Mouse (Mus musculus) forebrain, embryonic 15.5 days (tissue): Measurements from ENCODE around the gene Tmem135. TPM values are rescaled to one million over a fixed set of nuclear protein-coding genes. Genes with fewer than 3 reads are reported as not detected.

ENCODE experiments used
- ATAC-seq: fragments of 200-750 bp; cut with Nextera tagmentation; replicated peaks from 2 replicates; pipeline ENCODE4 v1.8.0; 2017; ENCODE audit warnings: mild to moderate bottlenecking, moderate TSS enrichment, moderate library complexity
- H3K27ac ChIP-seq: fragments of 300-500 bp; sonication (generic); replicated peaks from 2 replicates; pipeline ENCODE4 v1.5.1; 2015; ENCODE audit warnings: mild to moderate bottlenecking, inconsistent platforms
- H3K27me3 ChIP-seq: fragments of 300-500 bp; sonication (generic); 2 replicates; pipeline ENCODE4 v1.6.1; 2015; ENCODE audit warnings: inconsistent platforms
- H3K36me3 ChIP-seq: fragments of 300-500 bp; sonication (generic); 2 replicates; pipeline ENCODE4 v1.6.1; 2015; ENCODE audit warnings: mild to moderate bottlenecking, inconsistent platforms
- H3K4me1 ChIP-seq: fragments of 300-500 bp; sonication (generic); 2 replicates; pipeline ENCODE4 v1.6.1; 2015; ENCODE audit warnings: inconsistent platforms
- H3K4me2 ChIP-seq: fragments of 300-500 bp; sonication (generic); replicated peaks from 2 replicates; pipeline ENCODE4 v1.6.1; 2015; ENCODE audit warnings: mild to moderate bottlenecking, inconsistent platforms
- H3K4me3 ChIP-seq: fragments of 300-500 bp; sonication (generic); 2 replicates; pipeline ENCODE4 v1.5.1; 2015; ENCODE audit warnings: mild to moderate bottlenecking, inconsistent platforms
- H3K9ac ChIP-seq: fragments of 300-500 bp; sonication (generic); replicated peaks from 2 replicates; pipeline ENCODE4 v1.6.1; 2015; ENCODE audit warnings: mild to moderate bottlenecking, inconsistent platforms
- H3K9me3 ChIP-seq: fragments of 300-500 bp; sonication (generic); 2 replicates; pipeline ENCODE4 v1.6.1; 2016; ENCODE audit warnings: inconsistent platforms
- WGBS: fragments of 180-500 bp; shearing (Covaris S2); methylation state at CpG from one replicate; pipeline ENCODE4 v1.1.7; 2015; ENCODE audit warnings: mixed read lengths; 5-methylcytosine and 5-hydroxymethylcytosine counted together
- polyA plus RNA-seq: library from polyadenylated mRNA; unstranded; fragments of >200 nt; fragmentation: Nextera tagmentation; extraction: Ambion mirVana; gene quantifications from 2 replicates; pipeline ENCODE4 v1.2.1, GENCODE M21; 2015

Tmem135 gene
- polyA plus RNA-seq, 1 experiment from 2014 or later: 25.4 TPM

DNA sequence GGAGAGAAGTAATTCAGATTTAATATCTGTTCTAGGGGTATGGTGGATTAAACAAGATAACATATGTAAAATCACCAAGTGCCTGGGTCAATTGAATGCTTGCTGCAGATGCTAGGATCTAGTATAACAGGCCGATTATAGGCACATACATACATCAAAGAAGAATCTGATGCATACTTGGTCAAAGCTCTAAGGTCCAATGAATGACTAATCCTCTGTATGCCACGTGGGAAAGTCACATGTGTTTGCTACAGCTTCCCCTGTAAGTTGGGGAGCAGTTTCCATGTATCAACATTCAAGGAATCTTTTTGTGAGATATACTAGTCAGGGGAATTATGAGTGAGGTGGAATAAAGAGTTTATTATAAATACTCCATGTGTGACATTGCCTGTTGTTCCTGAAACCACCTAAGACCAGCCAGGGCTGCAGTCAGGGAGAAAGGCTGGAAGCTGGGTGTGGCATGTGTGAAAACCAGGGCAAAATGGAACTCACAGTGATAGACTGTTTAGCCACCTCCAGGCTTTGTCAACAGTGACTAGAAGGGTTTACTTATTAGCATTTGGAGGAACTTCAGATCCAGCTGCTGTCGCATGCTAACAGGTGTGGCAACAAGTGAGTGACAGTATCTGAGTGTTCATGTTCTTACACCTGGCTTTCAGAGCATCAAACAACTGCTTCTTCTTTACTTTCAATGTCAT, 6.0 kb downstream of the Tmem135 start:
- H3K4me2 ChIP-seq: no peak overlapping the region
- H3K9ac ChIP-seq: no peak overlapping the region
- 77% methylated on average over 3 of the region's 3 CpGs for WGBS
- H3K4me1 ChIP-seq: peaks cover 10% of the 10 kb centered on the region
- H3K4me3 ChIP-seq: no peak overlapping the region
- H3K36me3 ChIP-seq: no peaks in the 10 kb centered on the region
- H3K27me3 ChIP-seq: 0 out of 2 replicates have a peak, but pooled peaks cover 8% of the 10 kb centered on the region
- H3K9me3 ChIP-seq: no peaks in the 10 kb centered on the region
- ATAC-seq: no peak
- H3K27ac ChIP-seq: no peak overlapping the region

DNA sequence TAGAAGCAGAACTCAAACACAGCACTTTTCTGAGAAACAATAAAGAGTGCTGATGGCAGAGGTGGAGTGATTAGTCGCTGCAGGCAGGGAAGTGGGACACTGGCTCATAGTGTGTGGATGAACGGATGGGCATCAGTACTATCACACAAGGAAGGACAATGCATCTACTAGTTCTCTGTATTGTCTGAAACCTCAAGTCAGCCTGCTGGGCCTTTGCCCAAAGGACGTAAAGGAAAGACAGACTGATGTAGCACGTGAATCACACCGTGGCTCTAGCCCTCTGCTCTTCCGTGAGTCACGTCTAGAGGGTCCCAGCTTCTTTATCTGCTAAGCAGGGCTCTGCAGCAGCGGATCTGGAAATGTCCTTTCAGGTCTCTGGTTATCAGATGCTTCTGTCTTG, 7.6 kb downstream of the Tmem135 start:
- 68% methylated on average over 8 of the region's 8 CpGs for WGBS
- no peaks in the 10 kb centered on the region for H3K9me3 ChIP-seq
- H3K4me3 ChIP-seq: no peak overlapping the region
- no peak overlapping the region for H3K27ac ChIP-seq
- no peaks in the 10 kb centered on the region for H3K36me3 ChIP-seq
- H3K4me2 ChIP-seq: no peak overlapping the region
- H3K27me3 ChIP-seq: no peaks in the 10 kb centered on the region
- no peak overlapping the region for H3K9ac ChIP-seq
- no peak for ATAC-seq
- peaks cover 5% of the 10 kb centered on the region for H3K4me1 ChIP-seq

- H3K9me3 ChIP-seq: no peaks in the 10 kb centered on the region
- 86% methylated on average over 1 of the region's 1 CpGs for WGBS
- ATAC-seq: no peak
- no peaks in the 10 kb centered on the region for H3K36me3 ChIP-seq
- no peaks in the 10 kb centered on the region for H3K4me1 ChIP-seq
- no peak overlapping the region for H3K9ac ChIP-seq
- no peaks in the 10 kb centered on the region for H3K27me3 ChIP-seq
- H3K4me2 ChIP-seq: no peak overlapping the region
- H3K27ac ChIP-seq: no peak overlapping the region
- H3K4me3 ChIP-seq: no peak overlapping the region
Measured at GRCm38 (mm10) chr7:89395399-89395798, 8.6 kb downstream of the Tmem135 start.

- H3K9ac ChIP-seq: no peak overlapping the region
- H3K27ac ChIP-seq: no peak overlapping the region
- no peaks in the 10 kb centered on the region for H3K36me3 ChIP-seq
- no peak overlapping the region for H3K4me2 ChIP-seq
- no peak for ATAC-seq
- 96% methylated on average over 1 of the region's 1 CpGs for WGBS
- H3K9me3 ChIP-seq: no peaks in the 10 kb centered on the region
- H3K4me3 ChIP-seq: no peak overlapping the region
- H3K27me3 ChIP-seq: no peaks in the 10 kb centered on the region
- no peaks in the 10 kb centered on the region for H3K4me1 ChIP-seq
Measured at GRCm38 (mm10) chr7:89392825-89393224, 11.2 kb downstream of the Tmem135 start.

- Histone ChIP-seq H3K4me3 (no peak overlapping the region), H3K4me2 (no peak overlapping the region), H3K27ac (no peak overlapping the region), H3K27me3 (no peaks in the 10 kb centered on the region), H3K9ac (no peak overlapping the region), H3K9me3 (no peaks in the 10 kb centered on the region), H3K4me1 (no peaks in the 10 kb centered on the region), H3K36me3 (no peaks in the 10 kb centered on the region)
- WGBS: 74% methylated on average over 4 of the region's 4 CpGs
- no peak for ATAC-seq
Measured at GRCm38 (mm10) chr7:89392388-89392787, 11.6 kb downstream of the Tmem135 start.

DNA sequence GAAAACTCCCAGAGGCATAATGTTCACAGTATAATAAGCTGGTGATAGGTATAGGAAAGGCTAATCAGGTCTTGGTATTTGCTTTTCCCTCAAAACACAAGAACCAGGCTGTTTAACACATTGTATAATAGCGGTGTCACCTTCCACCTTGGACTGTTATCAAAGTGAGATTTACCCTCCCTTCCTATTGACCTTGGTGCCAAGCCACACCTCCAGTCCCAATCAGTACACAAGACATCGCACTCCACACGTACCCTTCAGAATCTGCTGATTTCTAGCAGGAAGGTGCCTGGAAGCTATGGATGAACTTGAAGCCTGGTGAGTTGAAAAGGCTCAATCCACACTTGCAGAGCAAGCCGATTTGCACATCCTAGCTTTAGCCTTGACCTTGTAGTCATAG, 12.2 kb downstream of the Tmem135 start:
- Histone ChIP-seq H3K9ac (no peak overlapping the region), H3K9me3 (no peaks in the 10 kb centered on the region), H3K4me2 (no peak overlapping the region), H3K4me3 (no peak overlapping the region), H3K27me3 (no peaks in the 10 kb centered on the region), H3K4me1 (no peaks in the 10 kb centered on the region), H3K27ac (no peak overlapping the region), H3K36me3 (no peaks in the 10 kb centered on the region)
- ATAC-seq: no peak
- WGBS: 74% methylated on average over 4 of the region's 4 CpGs

DNA sequence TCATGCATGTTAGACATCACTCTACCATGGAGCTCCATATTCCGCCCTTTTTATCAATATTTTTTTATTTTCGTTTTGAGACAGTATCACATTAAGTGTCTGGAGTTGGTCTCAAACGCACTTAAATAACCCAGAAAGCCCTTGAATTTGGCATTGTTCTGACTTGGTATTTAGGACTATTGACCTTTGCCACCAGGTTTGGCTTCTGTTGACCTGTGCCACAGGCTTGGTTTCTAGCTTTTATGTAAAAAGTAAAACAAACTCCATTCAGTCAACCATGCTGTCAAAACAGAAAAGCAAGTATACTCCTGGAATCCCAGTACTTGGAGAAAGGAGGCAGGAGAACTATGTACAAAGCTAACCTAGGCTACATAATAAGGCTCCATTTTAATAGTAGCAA, 12.7 kb downstream of the Tmem135 start:
- no peaks in the 10 kb centered on the region for H3K36me3 ChIP-seq
- 89% methylated on average over 3 of the region's 3 CpGs for WGBS
- H3K4me3 ChIP-seq: no peak overlapping the region
- H3K4me2 ChIP-seq: no peak overlapping the region
- H3K27me3 ChIP-seq: no peaks in the 10 kb centered on the region
- no peaks in the 10 kb centered on the region for H3K4me1 ChIP-seq
- no peaks in the 10 kb centered on the region for H3K9me3 ChIP-seq
- H3K27ac ChIP-seq: no peak overlapping the region
- ATAC-seq: no peak
- H3K9ac ChIP-seq: no peak overlapping the region

DNA sequence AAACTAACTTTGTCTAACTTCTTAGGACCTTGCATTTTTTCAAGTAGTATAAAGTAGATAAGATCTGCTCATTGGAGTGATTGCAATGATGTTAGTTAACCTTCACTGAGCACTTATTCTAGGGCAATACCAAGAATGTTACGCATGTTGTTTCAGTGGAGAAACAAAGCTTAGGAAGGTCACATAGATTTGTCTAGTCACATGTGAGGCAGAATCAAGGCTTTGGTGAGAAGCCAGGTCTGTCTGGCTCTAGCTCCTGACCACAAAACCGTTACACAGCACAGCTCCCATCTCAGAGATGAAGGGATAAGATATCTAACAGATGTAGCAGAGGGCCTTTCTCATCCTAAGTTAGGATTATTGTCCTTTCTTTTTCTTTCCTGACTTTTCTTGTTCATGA, 13.4 kb downstream of the Tmem135 start:
- Histone ChIP-seq H3K4me2 (no peak overlapping the region), H3K9me3 (no peaks in the 10 kb centered on the region), H3K27me3 (no peaks in the 10 kb centered on the region), H3K4me3 (no peak overlapping the region), H3K4me1 (no peaks in the 10 kb centered on the region), H3K27ac (no peak overlapping the region), H3K36me3 (no peaks in the 10 kb centered on the region), H3K9ac (no peak overlapping the region)
- WGBS: 76% methylated on average over 2 of the region's 2 CpGs
- ATAC-seq: no peak

DNA sequence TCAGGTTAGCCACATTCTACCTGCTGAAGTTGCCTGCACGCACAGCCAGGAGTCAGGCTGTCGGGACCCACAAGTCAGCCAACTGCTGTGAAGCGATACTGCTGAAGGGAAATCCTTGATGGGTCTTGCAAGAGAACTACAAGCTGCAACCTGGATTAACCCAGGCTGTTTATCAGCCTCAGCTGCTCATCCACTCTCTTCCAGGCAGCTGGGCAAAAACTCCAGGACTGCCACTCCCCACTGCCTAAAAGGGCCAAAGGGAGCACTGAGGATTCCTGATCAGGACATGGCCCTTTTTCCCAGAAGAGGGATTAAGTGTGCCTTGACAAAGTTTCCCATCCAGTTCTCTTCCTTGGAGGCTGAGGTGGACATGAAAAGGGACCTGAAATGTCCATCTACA, 15.0 kb downstream of the Tmem135 start:
- Histone ChIP-seq H3K4me3 (no peak overlapping the region), H3K27ac (no peak overlapping the region), H3K9me3 (no peaks in the 10 kb centered on the region), H3K4me1 (no peaks in the 10 kb centered on the region), H3K36me3 (no peaks in the 10 kb centered on the region), H3K4me2 (no peak overlapping the region), H3K9ac (no peak overlapping the region), H3K27me3 (no peaks in the 10 kb centered on the region)
- ATAC-seq: no peak
- 82% methylated on average over 3 of the region's 3 CpGs for WGBS

DNA sequence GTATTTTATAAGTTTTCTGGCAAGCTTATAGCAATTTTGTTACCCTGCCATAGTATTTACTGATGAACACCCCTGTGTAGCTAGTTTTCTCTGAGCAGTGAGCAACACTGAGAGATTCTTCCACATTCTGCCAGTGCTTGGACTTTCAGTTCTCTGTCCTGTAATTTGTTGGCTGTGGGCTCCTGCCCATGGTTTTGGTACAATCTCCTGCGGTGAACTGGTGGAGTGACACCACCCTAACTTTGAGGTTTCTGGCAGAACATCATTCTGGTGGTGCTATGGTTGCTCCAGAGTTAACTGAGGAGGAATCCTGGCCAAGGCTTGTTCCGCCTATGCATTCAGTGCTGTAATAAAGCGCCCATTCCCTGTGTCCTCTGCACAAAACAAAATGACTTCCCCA, 21.1 kb downstream of the Tmem135 start:
- H3K36me3 ChIP-seq: no peaks in the 10 kb centered on the region
- no peak overlapping the region for H3K4me2 ChIP-seq
- no peaks in the 10 kb centered on the region for H3K27me3 ChIP-seq
- no peaks in the 10 kb centered on the region for H3K9me3 ChIP-seq
- no peak overlapping the region for H3K27ac ChIP-seq
- no peaks in the 10 kb centered on the region for H3K4me1 ChIP-seq
- H3K4me3 ChIP-seq: no peak overlapping the region
- 92% methylated on average over 3 of the region's 3 CpGs for WGBS
- H3K9ac ChIP-seq: no peak overlapping the region
- no peak for ATAC-seq

DNA sequence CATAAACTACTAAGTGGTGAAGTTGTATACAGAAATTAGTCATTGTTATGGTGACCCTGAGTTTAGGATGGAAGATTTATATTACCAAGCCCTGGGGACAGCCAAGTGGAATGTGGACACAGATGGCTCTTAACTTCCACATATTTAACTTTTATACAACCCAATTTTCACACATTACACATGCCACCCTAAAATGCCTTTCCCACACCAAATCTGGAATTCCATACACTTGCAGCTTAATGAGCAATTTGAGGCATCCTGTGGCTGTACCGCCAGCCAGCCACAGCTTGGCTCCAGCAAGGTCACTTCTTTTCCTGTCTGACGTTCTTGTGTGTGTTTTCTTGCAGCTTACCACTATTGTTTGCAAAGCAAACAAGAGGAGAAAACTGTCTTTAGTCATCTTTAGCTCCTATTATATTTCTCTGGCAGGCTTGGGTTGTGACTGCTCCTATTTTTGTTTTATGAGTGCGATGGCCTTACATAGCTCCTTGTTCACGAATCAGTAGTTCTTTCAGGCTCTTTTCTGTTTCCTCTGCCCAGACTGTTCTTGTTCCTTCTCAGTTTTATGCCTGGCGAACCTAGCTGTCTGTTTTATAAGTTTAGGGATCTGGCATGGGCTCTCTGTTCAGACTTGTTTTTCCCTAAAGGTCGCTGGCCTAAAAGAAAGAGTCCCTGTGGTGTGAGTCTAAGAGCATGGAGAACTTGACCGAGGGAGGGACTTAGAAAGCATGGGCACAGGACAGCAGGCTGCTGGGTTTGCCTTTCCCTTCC, 22.9 kb downstream of the Tmem135 start:
- 42% methylated on average over 7 of the region's 7 CpGs for WGBS
- H3K27ac ChIP-seq: no peak overlapping the region
- no peak overlapping the region for H3K4me3 ChIP-seq
- no peaks in the 10 kb centered on the region for H3K36me3 ChIP-seq
- H3K4me2 ChIP-seq: no peak overlapping the region
- ATAC-seq: no peak
- H3K9ac ChIP-seq: no peak overlapping the region
- H3K9me3 ChIP-seq: no peaks in the 10 kb centered on the region
- H3K4me1 ChIP-seq: no peaks in the 10 kb centered on the region
- no peaks in the 10 kb centered on the region for H3K27me3 ChIP-seq

DNA sequence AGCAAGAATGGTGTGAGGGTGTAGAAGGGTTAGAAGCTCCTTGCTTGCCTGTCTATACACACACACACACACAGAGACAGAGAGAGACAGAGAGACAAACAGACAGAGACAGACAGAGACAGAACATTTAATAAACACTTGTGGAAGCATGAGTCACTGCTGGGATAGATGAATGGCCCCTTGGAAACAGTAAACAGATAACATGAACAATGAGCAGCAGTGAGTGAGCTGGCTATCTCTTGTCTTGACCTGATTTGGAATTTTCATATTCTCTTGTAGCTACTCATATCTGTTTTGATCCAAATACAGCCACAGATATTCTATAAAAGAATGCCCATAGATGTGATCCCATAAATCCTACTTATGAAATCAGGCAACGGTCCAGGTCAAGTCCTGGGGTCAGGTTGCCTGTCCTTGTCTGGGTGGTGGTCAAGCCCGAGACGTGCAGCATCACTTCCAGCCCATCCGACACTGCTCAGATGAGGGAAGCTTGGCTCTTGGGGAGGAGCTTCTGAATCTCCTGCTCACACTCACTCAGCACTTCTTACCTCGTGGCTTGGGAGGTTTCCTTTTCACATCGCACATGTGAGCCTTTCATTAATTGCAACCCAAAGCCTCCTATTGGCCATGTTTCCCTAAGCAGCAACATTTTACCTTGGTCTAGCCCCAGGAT, 32.3 kb downstream of the Tmem135 start:
- H3K4me3 ChIP-seq: no peak overlapping the region
- no peaks in the 10 kb centered on the region for H3K27me3 ChIP-seq
- ATAC-seq: no peak
- H3K36me3 ChIP-seq: no peaks in the 10 kb centered on the region
- H3K27ac ChIP-seq: no peak overlapping the region
- H3K4me2 ChIP-seq: no peak overlapping the region
- no peak overlapping the region for H3K9ac ChIP-seq
- no peaks in the 10 kb centered on the region for H3K9me3 ChIP-seq
- 78% methylated on average over 6 of the region's 6 CpGs for WGBS
- H3K4me1 ChIP-seq: no peaks in the 10 kb centered on the region
